ENCODE assay signal across 10 mouse cellular contexts in the genomic region with DNA sequence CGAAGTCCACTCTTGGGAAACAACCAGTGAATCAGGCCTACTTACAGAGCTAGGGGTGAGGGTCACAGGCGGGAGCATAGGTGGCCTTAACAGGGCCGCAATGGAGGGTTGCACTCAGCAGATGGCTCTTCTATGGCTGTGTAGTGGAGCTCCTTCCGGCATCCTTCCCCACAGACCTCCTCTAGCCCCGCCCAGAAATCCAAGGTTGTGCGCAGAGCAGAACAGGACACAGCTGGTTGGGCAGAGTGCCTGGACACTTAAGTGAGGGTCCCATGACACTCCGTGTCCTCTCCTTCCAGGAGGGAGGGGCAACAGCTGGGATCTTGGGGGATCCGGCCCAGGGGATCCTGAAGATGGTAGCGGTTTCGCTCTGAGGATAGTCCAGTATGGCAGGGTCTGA. TPM values are rescaled to one million over a fixed set of nuclear protein-coding genes. Genes with fewer than 3 reads are reported as not detected.
DNase-seq lines count a peak whose midpoint lies in the region; ATAC-seq lines count a peak whose summit lies in the region.
"Had no signal": no experiment of that assay in that cellular context is flagged by ENCODE, and none has a peak within 500 bp of the region (broad histone marks: within the 10 kb centered on the region; RNA-seq: fewer than 3 reads in every experiment).

A gene (minus strand): TSS at position 164 of the 400 bp plus-strand sequence.

- H3K27ac ChIP-seq in embryonic facial prominence, embryonic 11.5 days (replicated peaks; ENCODE audit: low read depth, low read length), result no peak within 1 kb of the TSS
- H3K27ac ChIP-seq in embryonic facial prominence, embryonic 10.5 days (replicated peaks), result no peak within 1 kb of the TSS
- H3K27ac ChIP-seq in lung, embryonic 16.5 days (ENCODE audit: low read length), result no peak within 1 kb of the TSS
- H3K27ac ChIP-seq in stomach, embryonic 16.5 days (ENCODE audit: low read length), result no peak within 1 kb of the TSS
- H3K27ac ChIP-seq: limb, embryonic 15.5 days had no signal

- no peak within 1 kb of the TSS for H3K4me3 ChIP-seq in embryonic facial prominence, embryonic 11.5 days (ENCODE audit: low read depth, low read length)
- H3K4me3 ChIP-seq in embryonic facial prominence, embryonic 10.5 days, result no peak within 1 kb of the TSS
- no peak within 1 kb of the TSS for H3K4me3 ChIP-seq in lung, embryonic 16.5 days (ENCODE audit: low read length)
- H3K4me3 ChIP-seq in stomach, embryonic 16.5 days (replicated peaks; ENCODE audit: low read length), result no peak within 1 kb of the TSS
- H3K4me3 ChIP-seq: limb, embryonic 15.5 days had no signal

- no peaks in the 10 kb centered on the region for H3K9me3 ChIP-seq in embryonic facial prominence, embryonic 11.5 days (replicated peaks; ENCODE audit: control insufficient read depth, low read length)
- H3K9me3 ChIP-seq in embryonic facial prominence, embryonic 10.5 days, result no peaks in the 10 kb centered on the region; the same call in 1 of the 2 replicates
- H3K9me3 ChIP-seq in lung, embryonic 16.5 days (ENCODE audit: control insufficient read depth, low read length), result no peaks in the 10 kb centered on the region
- H3K9me3 ChIP-seq in stomach, embryonic 16.5 days (replicated peaks; ENCODE audit: control insufficient read depth, low read length), result no peaks in the 10 kb centered on the region
- H3K9me3 ChIP-seq: limb, embryonic 15.5 days had no signal

- no peak within 1 kb of the TSS for H3K9ac ChIP-seq in embryonic facial prominence, embryonic 11.5 days (replicated peaks; ENCODE audit: low read length)
- no peak within 1 kb of the TSS for H3K9ac ChIP-seq in lung, embryonic 16.5 days (ENCODE audit: low read length)
- H3K9ac ChIP-seq in stomach, embryonic 16.5 days (ENCODE audit: low read length), result no peak within 1 kb of the TSS
- H3K9ac ChIP-seq: limb, embryonic 15.5 days had no signal

- ATAC-seq in embryonic facial prominence, embryonic 11.5 days (replicated peaks; ENCODE audit: insufficient number of reproducible peaks, low FRiP score, low TSS enrichment, low read depth), result peak; percentile 49; the same call in 1 of the 2 replicates
- ATAC-seq in lung, embryonic 16.5 days (ENCODE audit: low read depth), result peak; percentile 52
- 0 out of 2 replicates have a peak, but pooled peaks have one; percentile 48 for ATAC-seq in stomach, embryonic 16.5 days (ENCODE audit: insufficient read depth, low FRiP score)
- no peak for ATAC-seq in frontal cortex, adult (ENCODE audit: low TSS enrichment)

- no peaks in the 10 kb centered on the region for H3K36me3 ChIP-seq in embryonic facial prominence, embryonic 11.5 days (replicated peaks; ENCODE audit: control insufficient read depth, insufficient read depth, low read depth, low read length)
- no peaks in the 10 kb centered on the region for H3K36me3 ChIP-seq in embryonic facial prominence, embryonic 10.5 days (replicated peaks)
- H3K36me3 ChIP-seq in lung, embryonic 16.5 days (ENCODE audit: control insufficient read depth, insufficient read depth, low read length), result no peaks in the 10 kb centered on the region
- no peaks in the 10 kb centered on the region for H3K36me3 ChIP-seq in stomach, embryonic 16.5 days (ENCODE audit: control insufficient read depth, insufficient read depth, low read length)
- H3K36me3 ChIP-seq: limb, embryonic 15.5 days had no signal

- no peaks in the 10 kb centered on the region for H3K27me3 ChIP-seq in embryonic facial prominence, embryonic 11.5 days (ENCODE audit: control insufficient read depth, insufficient read depth, low read length)
- H3K27me3 ChIP-seq in embryonic facial prominence, embryonic 10.5 days (replicated peaks; ENCODE audit: low read depth, poor library complexity, severe bottlenecking), result no peaks in the 10 kb centered on the region
- H3K27me3 ChIP-seq in lung, embryonic 16.5 days (ENCODE audit: control insufficient read depth, insufficient read depth, low read depth, low read length), result no peaks in the 10 kb centered on the region
- H3K27me3 ChIP-seq in stomach, embryonic 16.5 days (ENCODE audit: control insufficient read depth, insufficient read depth, low read length), result no peaks in the 10 kb centered on the region
- H3K27me3 ChIP-seq: limb, embryonic 15.5 days had no signal

- H3K4me2 ChIP-seq in embryonic facial prominence, embryonic 11.5 days (ENCODE audit: low read depth, low read length), result no peak within 1 kb of the TSS
- H3K4me2 ChIP-seq in lung, embryonic 16.5 days (ENCODE audit: low read depth, low read length), result no peak within 1 kb of the TSS
- no peak within 1 kb of the TSS for H3K4me2 ChIP-seq in stomach, embryonic 16.5 days (ENCODE audit: low read depth, low read length)
- H3K4me2 ChIP-seq: limb, embryonic 15.5 days had no signal

- H3K4me1 ChIP-seq in embryonic facial prominence, embryonic 11.5 days (ENCODE audit: control insufficient read depth, insufficient read depth, low read length), result no peaks in the 10 kb centered on the region
- H3K4me1 ChIP-seq in embryonic facial prominence, embryonic 10.5 days, result peaks cover 11% of the 10 kb centered on the region
- 0 out of 2 replicates have a peak, but pooled peaks cover 2% of the 10 kb centered on the region for H3K4me1 ChIP-seq in lung, embryonic 16.5 days (replicated peaks; ENCODE audit: control insufficient read depth, insufficient read depth, low read length)
- H3K4me1 ChIP-seq in stomach, embryonic 16.5 days (ENCODE audit: control insufficient read depth, insufficient read depth, low read length), result no peaks in the 10 kb centered on the region

- WGBS in embryonic facial prominence, embryonic 11.5 days, result 87% methylated on average over 10 of the region's 10 CpGs
- 86% methylated on average over 10 of the region's 10 CpGs for WGBS in embryonic facial prominence, embryonic 10.5 days
- 79% methylated on average over 10 of the region's 10 CpGs for WGBS in lung, embryonic 16.5 days
- WGBS in stomach, embryonic 16.5 days, result 76% methylated on average over 10 of the region's 10 CpGs

- no peak for DNase-seq in embryonic facial prominence, embryonic 11.5 days (ENCODE audit: low spot score)
- no peak for DNase-seq in embryonic facial prominence, embryonic 10.5 days (ENCODE audit: low spot score)
- no peak for DNase-seq in lung, postnatal 36 days
- DNase-seq in layer of hippocampus, postnatal 25 days (ENCODE audit: extremely low spot score in 1 of 2, low spot score in 1 of 2), result no peak
- DNase-seq in adipocyte (ENCODE audit: low spot score), result no peak
- DNase-seq: adrenal gland, adult 8-10 months had no signal

RNA-seq across cellular contexts. Expression of the gene that starts here (rescaled TPM):
- polyA plus RNA-seq in embryonic facial prominence, embryonic 11.5 days (2014; fragmentation: Nextera tagmentation; extraction: Ambion mirVana), result 7.3 and 8.1 TPM in 2 replicates
- polyA plus RNA-seq in embryonic facial prominence, embryonic 10.5 days (2016; fragmentation: Nextera tagmentation; extraction: Ambion mirVana), result 5.9 and 6.1 TPM in 2 replicates
- polyA plus RNA-seq in lung, embryonic 16.5 days (2015; fragmentation: Nextera tagmentation; extraction: Ambion mirVana), result 3.6 and 4.4 TPM in 2 replicates
- 10 to 100 TPM; 32.8 to 34.4 TPM for total RNA-seq in layer of hippocampus, postnatal 25 days (2021)
- polyA plus RNA-seq in stomach, embryonic 16.5 days (2015; fragmentation: Nextera tagmentation; extraction: Ambion mirVana), result 2.2 and 2.8 TPM in 2 replicates
